Mouse (Mus musculus) heart, embryonic 10.5 days (tissue): ENCODE results near the gene Kif5c. TPM values are rescaled to one million over a fixed set of nuclear protein-coding genes. Genes with fewer than 3 reads are reported as not detected.

Experiments
- DNase-seq: peaks from one replicate; pipeline ENCODE4 v3.0.0-alpha.2; 2017; ENCODE audit warnings: low spot score
- H3K27ac ChIP-seq: fragments of 300-500 bp; sonication (generic); 2 replicates; pipeline ENCODE4 v1.5.1; 2016; ENCODE audit warnings: mild to moderate bottlenecking
- H3K27me3 ChIP-seq: fragments of 300-500 bp; sonication (generic); 2 replicates; pipeline ENCODE4 v1.6.1; 2016; ENCODE audit warnings: mild to moderate bottlenecking; ENCODE audit not compliant: poor library complexity, insufficient read depth, severe bottlenecking
- H3K36me3 ChIP-seq: fragments of 300-500 bp; sonication (generic); 2 replicates; pipeline ENCODE4 v1.6.1; 2016; ENCODE audit warnings: mild to moderate bottlenecking, moderate library complexity
- H3K4me1 ChIP-seq: fragments of 300-500 bp; sonication (generic); 2 replicates; pipeline ENCODE4 v1.6.1; 2016; ENCODE audit warnings: mild to moderate bottlenecking
- H3K4me3 ChIP-seq: fragments of 300-500 bp; sonication (generic); 2 replicates; pipeline ENCODE4 v1.5.1; 2016; ENCODE audit warnings: mild to moderate bottlenecking, moderate library complexity
- H3K9me3 ChIP-seq: fragments of 300-500 bp; sonication (generic); 2 replicates; pipeline ENCODE4 v1.6.1; 2016; ENCODE audit warnings: mild to moderate bottlenecking, moderate library complexity
- WGBS: fragments of 180-500 bp; shearing (Covaris S2); methylation state at CpG from one replicate; pipeline ENCODE4 v1.1.7; 2016; 5-methylcytosine and 5-hydroxymethylcytosine counted together
- polyA plus RNA-seq: library from polyadenylated mRNA; unstranded; fragments of >200 nt; fragmentation: Nextera tagmentation; extraction: Ambion mirVana; gene quantifications from 2 replicates; pipeline ENCODE4 v1.2.1, GENCODE M21; 2016

Gene Kif5c
- polyA plus RNA-seq, 1 experiment from 2014 or later: 4.3 TPM

DNA sequence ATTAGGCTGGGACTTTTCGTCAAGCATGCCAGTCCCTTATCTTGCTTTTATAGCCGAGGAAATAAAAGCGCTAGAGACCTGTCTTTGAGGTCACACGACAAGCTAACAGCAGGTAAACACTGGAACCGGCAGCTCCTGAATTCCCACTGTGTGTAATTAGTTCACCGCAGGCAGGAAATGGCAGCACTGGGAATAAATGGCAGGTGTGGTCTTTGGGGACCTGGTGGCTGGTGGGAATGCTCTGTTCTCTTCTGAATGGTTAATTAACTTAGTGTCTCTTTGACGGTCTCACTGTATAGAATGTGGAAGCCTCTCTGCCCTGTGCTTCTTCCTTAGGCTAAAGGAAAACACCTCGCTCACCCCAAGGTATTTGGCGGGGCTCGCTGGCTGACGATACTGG, 192.3 kb downstream of the Kif5c start:
- WGBS: 18% methylated on average over 11 of the region's 11 CpGs
- Histone ChIP-seq H3K4me1 (peaks cover 24% of the 10 kb centered on the region), H3K4me3 (no peak overlapping the region), H3K27me3 (no peaks in the 10 kb centered on the region; the same call in 1 of the 2 replicates), H3K36me3 (no peaks in the 10 kb centered on the region), H3K27ac (no peak overlapping the region), H3K9me3 (no peaks in the 10 kb centered on the region)
- no peak for DNase-seq

DNA sequence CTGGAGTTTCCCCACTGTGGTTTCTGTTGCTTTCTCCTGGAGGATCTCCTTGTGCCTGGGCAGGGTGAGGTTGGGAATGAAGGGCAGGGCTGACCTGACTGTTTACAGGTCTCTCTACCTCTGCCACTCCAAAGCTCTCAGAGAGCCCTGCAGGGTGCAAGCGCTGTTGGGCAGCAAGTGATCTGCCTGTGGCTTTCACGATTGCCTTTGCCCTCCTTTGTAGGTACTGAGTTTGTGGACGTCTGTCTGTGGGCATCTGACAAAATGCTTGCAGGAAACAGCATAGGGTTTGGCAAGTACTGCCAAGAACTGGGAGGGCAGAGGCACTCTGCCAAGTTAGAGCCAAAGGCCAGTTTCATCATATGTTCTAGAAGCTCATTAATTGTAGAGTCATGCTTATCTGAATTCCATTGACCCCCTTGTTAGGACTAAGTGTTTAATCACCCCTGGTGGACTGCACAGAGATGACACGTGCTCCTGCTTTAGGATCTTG, 192.8 kb downstream of the Kif5c start:
- Histone ChIP-seq H3K4me1 (peaks cover 19% of the 10 kb centered on the region; the same call in 1 of the 2 replicates), H3K9me3 (no peaks in the 10 kb centered on the region), H3K36me3 (no peaks in the 10 kb centered on the region), H3K27me3 (no peaks in the 10 kb centered on the region; the same call in 1 of the 2 replicates), H3K4me3 (no peak overlapping the region), H3K27ac (no peak overlapping the region)
- no peak for DNase-seq
- 24% methylated on average over 4 of the region's 4 CpGs for WGBS

DNA sequence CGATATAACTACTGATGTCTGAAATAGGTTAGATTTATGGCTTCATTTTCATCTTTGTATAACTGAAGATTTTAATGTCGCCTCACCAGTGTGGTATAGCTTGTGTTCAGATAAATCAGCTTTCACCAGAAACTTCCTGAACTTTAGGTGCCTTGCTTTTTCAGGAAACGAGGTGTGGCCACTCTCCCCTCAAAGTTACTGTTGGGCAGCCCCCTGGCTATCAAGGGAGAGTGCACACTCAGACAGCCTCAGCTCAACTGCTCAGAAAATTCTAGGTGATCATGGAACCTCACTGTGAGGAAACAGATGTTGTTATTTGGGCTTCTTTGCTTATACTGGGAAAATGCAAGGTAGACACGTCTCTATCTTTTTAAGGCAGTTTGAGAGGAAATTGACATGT, 194.1 kb downstream of the Kif5c start:
- no peak for DNase-seq
- H3K36me3 ChIP-seq: no peaks in the 10 kb centered on the region
- H3K27me3 ChIP-seq: no peaks in the 10 kb centered on the region; the same call in 1 of the 2 replicates
- no peak overlapping the region for H3K4me3 ChIP-seq
- no peak overlapping the region for H3K27ac ChIP-seq
- H3K4me1 ChIP-seq: peaks cover 19% of the 10 kb centered on the region; the same call in 1 of the 2 replicates
- H3K9me3 ChIP-seq: no peaks in the 10 kb centered on the region
- WGBS: 67% methylated on average over 4 of the region's 4 CpGs

DNA sequence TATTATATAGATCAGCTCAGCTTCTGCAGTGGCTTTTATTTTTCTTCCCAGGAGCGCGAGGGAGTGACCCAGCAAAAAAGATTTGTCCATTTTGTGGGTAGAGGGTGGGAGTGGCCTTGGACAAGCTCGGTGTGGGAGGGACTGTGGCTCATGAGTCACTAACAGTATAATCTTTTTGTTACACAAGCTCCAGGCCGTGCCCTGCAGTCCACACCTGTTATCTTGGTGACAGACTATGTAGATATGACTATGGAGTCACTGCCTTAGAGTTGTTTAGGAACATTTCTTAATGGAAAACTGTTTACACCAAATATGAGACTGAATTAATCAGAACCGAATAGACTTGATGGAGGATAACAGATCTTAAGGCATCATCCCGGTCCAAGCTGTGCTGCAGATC, 194.9 kb downstream of the Kif5c start:
- no peak for DNase-seq
- Histone ChIP-seq H3K4me1 (peaks cover 15% of the 10 kb centered on the region; the same call in 1 of the 2 replicates), H3K27me3 (no peaks in the 10 kb centered on the region; the same call in 1 of the 2 replicates), H3K27ac (no peak overlapping the region), H3K36me3 (no peaks in the 10 kb centered on the region), H3K4me3 (no peak overlapping the region), H3K9me3 (no peaks in the 10 kb centered on the region)
- WGBS: 65% methylated on average over 6 of the region's 6 CpGs

DNA sequence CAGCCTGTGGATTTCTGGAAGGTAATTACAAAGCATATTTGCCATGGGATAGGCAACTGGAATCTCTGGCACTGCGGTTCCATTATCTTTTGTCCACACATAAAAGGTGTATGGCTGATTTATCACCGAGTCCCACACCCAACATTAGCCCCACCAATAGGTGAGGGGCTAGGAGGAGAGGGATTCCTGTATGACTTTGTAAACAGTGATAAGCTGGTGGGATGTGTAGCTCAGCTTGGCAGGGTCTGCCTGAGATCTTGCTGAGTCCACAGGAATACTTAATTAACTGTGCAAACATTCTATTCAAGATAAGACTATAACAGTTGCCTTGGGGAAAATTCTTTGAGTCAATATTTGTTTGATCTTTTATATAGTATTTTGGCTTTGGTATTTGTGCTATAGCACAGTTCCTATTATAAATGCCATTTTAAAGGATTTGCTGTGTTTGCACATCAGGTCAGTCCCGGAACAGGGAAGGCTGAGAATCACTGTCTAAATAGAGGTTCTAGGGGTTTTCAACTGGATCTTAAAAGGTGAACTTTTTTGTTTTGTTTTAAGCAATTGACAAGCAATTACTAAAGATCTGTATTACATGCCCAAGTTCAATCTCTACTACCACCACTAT, 196.7 kb downstream of the Kif5c start:
- no peak for DNase-seq
- H3K27me3 ChIP-seq: no peaks in the 10 kb centered on the region; the same call in 1 of the 2 replicates
- 57% methylated on average over 3 of the region's 3 CpGs for WGBS
- H3K9me3 ChIP-seq: no peaks in the 10 kb centered on the region
- peaks cover 15% of the 10 kb centered on the region; the same call in 1 of the 2 replicates for H3K4me1 ChIP-seq
- H3K4me3 ChIP-seq: no peak overlapping the region
- H3K27ac ChIP-seq: no peak overlapping the region
- H3K36me3 ChIP-seq: no peaks in the 10 kb centered on the region

DNA sequence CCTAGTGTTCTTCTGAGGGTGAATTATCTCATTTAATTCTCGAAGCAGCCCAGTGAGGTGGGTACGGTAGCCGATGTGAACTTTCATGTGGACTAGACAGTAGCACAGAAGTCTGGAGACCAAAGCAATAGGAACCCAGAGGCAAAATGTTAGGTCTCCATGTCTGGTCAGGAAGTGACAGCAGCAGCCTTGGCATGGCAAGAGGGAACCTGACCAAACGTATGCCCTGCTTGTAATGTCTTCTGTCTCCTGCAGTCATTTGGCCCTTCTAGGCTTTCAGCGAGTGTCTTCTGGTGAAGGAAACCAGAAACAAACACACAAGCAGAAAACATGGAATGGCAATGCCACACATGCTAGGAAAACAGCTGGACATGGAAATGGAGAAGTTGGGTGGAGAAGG, 197.5 kb downstream of the Kif5c start:
- H3K9me3 ChIP-seq: no peaks in the 10 kb centered on the region
- H3K27ac ChIP-seq: no peak overlapping the region
- H3K4me1 ChIP-seq: peaks cover 11% of the 10 kb centered on the region; the same call in 1 of the 2 replicates
- H3K27me3 ChIP-seq: no peaks in the 10 kb centered on the region; the same call in 1 of the 2 replicates
- 80% methylated on average over 5 of the region's 5 CpGs for WGBS
- no peaks in the 10 kb centered on the region for H3K36me3 ChIP-seq
- DNase-seq: peak; percentile 51
- no peak overlapping the region for H3K4me3 ChIP-seq

DNA sequence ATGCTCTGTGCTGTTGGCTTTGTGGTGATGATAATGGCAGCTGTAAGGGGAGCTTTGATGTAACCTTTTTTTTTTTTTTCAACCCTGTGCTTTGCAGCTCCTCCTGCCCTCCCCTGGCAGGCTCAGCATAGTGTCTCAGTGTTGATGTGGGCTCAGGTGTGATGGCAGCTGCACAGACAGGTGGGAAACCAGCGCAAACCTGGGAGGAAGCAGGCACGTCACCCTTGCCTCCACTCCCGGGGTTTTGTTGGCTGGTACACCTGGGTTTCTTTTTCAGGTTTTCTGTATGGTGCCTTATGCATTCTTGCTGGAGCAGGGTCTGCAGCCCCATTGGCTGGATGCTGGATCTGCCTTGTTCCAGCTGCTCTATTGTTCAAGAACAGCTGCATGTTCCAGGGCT, 198.1 kb downstream of the Kif5c start:
- WGBS: 90% methylated on average over 3 of the region's 3 CpGs
- Histone ChIP-seq H3K4me1 (peaks cover 6% of the 10 kb centered on the region; the same call in 1 of the 2 replicates), H3K9me3 (no peaks in the 10 kb centered on the region), H3K4me3 (no peak overlapping the region), H3K27me3 (no peaks in the 10 kb centered on the region), H3K27ac (no peak overlapping the region), H3K36me3 (no peaks in the 10 kb centered on the region)
- no peak for DNase-seq

DNA sequence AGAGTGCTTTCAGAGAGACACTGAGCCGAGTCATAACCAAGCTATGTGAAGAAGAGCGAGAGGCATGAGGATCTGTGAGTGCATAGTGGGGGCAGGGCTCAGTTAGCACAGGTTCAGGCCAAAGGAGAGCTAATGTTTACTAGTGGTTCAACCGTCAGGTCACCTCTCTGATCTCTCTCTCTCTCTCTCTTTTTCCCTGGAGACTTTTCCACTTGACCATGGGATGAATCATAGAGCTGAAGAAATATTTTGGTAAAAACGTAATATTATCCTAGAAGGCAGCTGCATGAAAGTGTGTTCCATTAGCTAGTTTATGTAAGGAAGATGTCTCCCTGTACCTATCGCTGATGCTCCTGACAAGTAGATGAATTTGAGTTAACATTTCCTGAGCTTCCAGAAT, 199.0 kb downstream of the Kif5c start:
- 73% methylated on average over 5 of the region's 5 CpGs for WGBS
- Histone ChIP-seq H3K4me3 (no peak overlapping the region), H3K27ac (no peak overlapping the region), H3K4me1 (0 out of 2 replicates have a peak, but pooled peaks cover 3% of the 10 kb centered on the region), H3K9me3 (no peaks in the 10 kb centered on the region), H3K27me3 (no peaks in the 10 kb centered on the region), H3K36me3 (no peaks in the 10 kb centered on the region)
- no peak for DNase-seq

DNA sequence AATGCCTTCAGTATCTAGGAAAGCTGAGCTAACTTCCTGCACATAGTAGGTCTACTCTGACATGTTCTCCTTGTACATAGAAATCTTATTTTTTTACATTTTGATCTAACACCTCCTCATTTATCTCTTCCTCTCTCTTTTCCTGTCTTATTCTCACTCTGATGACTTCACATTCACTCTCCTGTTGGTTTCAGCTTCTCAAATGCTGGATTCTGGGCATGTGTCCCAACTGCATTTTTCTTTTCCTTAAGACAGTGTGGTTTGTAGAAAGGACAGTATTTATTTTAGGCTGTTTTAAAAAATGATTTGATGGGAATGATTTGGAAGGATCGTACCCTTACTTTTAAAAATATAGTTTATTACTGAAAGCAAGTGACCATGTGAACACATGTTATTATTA, 203.2 kb downstream of the Kif5c start:
- no peak overlapping the region for H3K4me3 ChIP-seq
- no peaks in the 10 kb centered on the region for H3K9me3 ChIP-seq
- DNase-seq: no peak
- no peaks in the 10 kb centered on the region for H3K36me3 ChIP-seq
- H3K27ac ChIP-seq: no peak overlapping the region
- H3K27me3 ChIP-seq: no peaks in the 10 kb centered on the region
- WGBS: 92% methylated on average over 1 of the region's 1 CpGs
- no peaks in the 10 kb centered on the region; the same call in 1 of the 2 replicates for H3K4me1 ChIP-seq

Other genes starting within 250 kb of the Kif5c start
- gene Epc2, start 167.8 kb upstream of the Kif5c start, polyA plus RNA-seq: 4.8 and 5.4 TPM in 2 replicates
- gene Lypd6b, start 168.4 kb downstream of the Kif5c start, polyA plus RNA-seq: 2.0 TPM in 2 replicates